Comparison of ENCODE assay signal across 8 mouse cellular contexts in the genomic region with DNA sequence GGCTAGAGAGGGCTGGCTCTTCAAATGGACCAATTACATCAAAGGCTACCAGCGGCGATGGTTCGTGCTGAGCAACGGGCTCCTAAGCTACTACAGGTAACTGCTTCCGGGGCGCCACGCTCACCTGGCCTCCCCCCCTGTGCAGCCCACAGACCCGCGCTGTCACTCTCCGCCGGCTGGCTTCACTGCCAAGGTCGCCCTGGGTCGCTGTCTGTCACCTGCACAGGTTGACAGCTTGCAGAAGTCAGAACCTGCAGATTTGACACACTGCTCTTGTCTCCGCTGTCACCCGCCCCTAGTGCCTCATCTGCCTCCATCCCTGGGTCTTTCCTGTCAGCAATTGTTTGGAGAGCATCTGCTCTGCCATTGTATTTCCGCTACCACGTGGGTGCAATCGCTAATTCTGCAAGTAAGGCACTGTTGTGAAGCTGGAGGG. TPM values are rescaled to one million over a fixed set of nuclear protein-coding genes. Genes with fewer than 3 reads are reported as not detected.
DNase-seq lines count a peak whose midpoint lies in the region; ATAC-seq and TF ChIP-seq lines count a peak whose summit lies in the region.

No protein-coding gene starts in this region.

- H3K9ac ChIP-seq in ES-E14 (ENCODE audit: insufficient read depth, low read depth, low read length, poor library complexity, severe bottlenecking): peak overlapping the region; percentile 81
- H3K9ac ChIP-seq in forebrain, embryonic 16.5 days (replicated peaks; ENCODE audit: low read depth, low read length): peak overlapping the region; percentile 88
- peak overlapping the region; percentile 84 for H3K9ac ChIP-seq in hindbrain, embryonic 12.5 days
- H3K9ac ChIP-seq in lung, postnatal 0 days (replicated peaks; ENCODE audit: low read depth): peak overlapping the region; percentile 77

- no peak for TF ChIP-seq CTCF in lung, postnatal 0 days (IDR thresholded peaks at IDR 0.05)

- H3K9me3 ChIP-seq in ES-E14 (ENCODE audit: control insufficient read depth, insufficient read depth, low read depth, low read length): no peaks in the 10 kb centered on the region
- no peaks in the 10 kb centered on the region for H3K9me3 ChIP-seq in forebrain, embryonic 16.5 days (ENCODE audit: control insufficient read depth, low read length)
- H3K9me3 ChIP-seq in hindbrain, embryonic 12.5 days (replicated peaks): no peaks in the 10 kb centered on the region
- no peaks in the 10 kb centered on the region for H3K9me3 ChIP-seq in lung, postnatal 0 days (ENCODE audit: low read length)

- no peak for TF ChIP-seq EP300 in lung, postnatal 0 days (IDR thresholded peaks at IDR 0.05)

- H3K4me3 ChIP-seq in ES-E14 (ENCODE audit: insufficient read depth in 1 of 2, low read depth in 1 of 2, low read length in 2 of 2, poor library complexity in 1 of 2, severe bottlenecking in 1 of 2): peak overlapping the region; percentile 81 to 82
- peak overlapping the region; percentile 66 for H3K4me3 ChIP-seq in forebrain, embryonic 16.5 days (replicated peaks; ENCODE audit: low read length)
- H3K4me3 ChIP-seq in hindbrain, embryonic 12.5 days: peak overlapping the region; percentile 85
- peak overlapping the region; percentile 73 for H3K4me3 ChIP-seq in lung, postnatal 0 days (ENCODE audit: low read depth, low read length)

- in situ Hi-C loops in ES-E14 (cut with MboI; ENCODE audit: low sequenced_read_pairs in 2 of 2, unreplicated experiment in 2 of 2): no loop called here

- peaks cover 4% of the 10 kb centered on the region for H3K36me3 ChIP-seq in ES-E14 (ENCODE audit: control insufficient read depth, insufficient read depth, low read length, poor library complexity, severe bottlenecking)
- H3K36me3 ChIP-seq in forebrain, embryonic 16.5 days (ENCODE audit: control insufficient read depth, insufficient read depth): peaks cover 5% of the 10 kb centered on the region; the same call in 1 of the 2 replicates
- H3K36me3 ChIP-seq in hindbrain, embryonic 12.5 days: peaks cover 16% of the 10 kb centered on the region
- H3K36me3 ChIP-seq in lung, postnatal 0 days (ENCODE audit: insufficient read depth, low read length): peaks cover 7% of the 10 kb centered on the region; the same call in 1 of the 2 replicates

- 0 out of 2 replicates have a peak, but pooled peaks cover 2% of the 10 kb centered on the region for H3K27me3 ChIP-seq in forebrain, embryonic 16.5 days (replicated peaks; ENCODE audit: control insufficient read depth, insufficient read depth, low read length)
- no peaks in the 10 kb centered on the region for H3K27me3 ChIP-seq in hindbrain, embryonic 12.5 days
- H3K27me3 ChIP-seq in lung, postnatal 0 days (replicated peaks; ENCODE audit: insufficient read depth, low read length): no peaks in the 10 kb centered on the region

- peak overlapping the region; percentile 89 for H3K4me2 ChIP-seq in forebrain, embryonic 16.5 days (ENCODE audit: low read length)
- peak overlapping the region; percentile 83 for H3K4me2 ChIP-seq in hindbrain, embryonic 12.5 days (replicated peaks)
- H3K4me2 ChIP-seq in lung, postnatal 0 days (replicated peaks; ENCODE audit: low read depth, low read length): peak overlapping the region; percentile 94

- peak; percentile 19 for DNase-seq in ES-E14 (ENCODE audit: low read depth, low spot score)
- DNase-seq in layer of hippocampus, postnatal 14 days (ENCODE audit: low spot score in 2 of 2): peak; percentile 54 to 59
- peak; percentile 68 for DNase-seq in lung, postnatal 0 days (ENCODE audit: low spot score)
- peak; percentile 68 for DNase-seq in retina, postnatal 1 day
- DNase-seq in thymus, postnatal 36 days: peak; percentile 45 to 67

- H3K4me1 ChIP-seq in ES-E14 (ENCODE audit: control insufficient read depth in 2 of 2, insufficient read depth in 2 of 2, low read length in 2 of 2, poor library complexity in 1 of 2): peaks cover 0 to 4% of the 10 kb centered on the region in 2 experiments; a peak in 2 of 4 replicates
- peaks cover 19% of the 10 kb centered on the region for H3K4me1 ChIP-seq in forebrain, embryonic 16.5 days (replicated peaks; ENCODE audit: control insufficient read depth, insufficient read depth, low read length)
- peaks cover 24% of the 10 kb centered on the region for H3K4me1 ChIP-seq in hindbrain, embryonic 12.5 days
- peaks cover 11% of the 10 kb centered on the region; the same call in 1 of the 2 replicates for H3K4me1 ChIP-seq in lung, postnatal 0 days (ENCODE audit: insufficient read depth, low read depth, low read length)

- no peak overlapping the region for H3K27ac ChIP-seq in ES-E14 (ENCODE audit: insufficient read depth, low read depth, low read length, poor library complexity, severe bottlenecking)
- H3K27ac ChIP-seq in forebrain, embryonic 16.5 days (ENCODE audit: low read length): peak overlapping the region; percentile 87
- peak overlapping the region; percentile 86 for H3K27ac ChIP-seq in hindbrain, embryonic 12.5 days
- H3K27ac ChIP-seq in lung, postnatal 0 days (ENCODE audit: low read length): peak overlapping the region; percentile 91

- peak; percentile 5; the same call in 1 of the 2 replicates for ATAC-seq in cerebellum, adult (ENCODE audit: insufficient number of reproducible peaks, low FRiP score, low TSS enrichment)
- ATAC-seq in forebrain, embryonic 16.5 days: no peak
- ATAC-seq in hindbrain, embryonic 12.5 days (ENCODE audit: low FRiP score): no peak
- no peak for ATAC-seq in lung, postnatal 0 days

- 0% methylated on average over 18 of the region's 18 CpGs for WGBS in forebrain, embryonic 16.5 days
- WGBS in hindbrain, embryonic 12.5 days: 1% methylated on average over 18 of the region's 18 CpGs
- 0% methylated on average over 15 of the region's 18 CpGs for WGBS in lung, postnatal 0 days

TF ChIP-seq in ES-E14, 5 proteins besides CTCF, POLR2A, EP300 and RAD21:
- TF ChIP-seq MAFK (IDR thresholded peaks at IDR 0.05; ENCODE audit: insufficient read depth, low read depth, low read length) (no peak), ZC3H11A (IDR thresholded peaks at IDR 0.05; ENCODE audit: borderline replicate concordance, low read depth, low read length) (no peak), CHD2 (IDR thresholded peaks at IDR 0.05; ENCODE audit: low read depth, low read length) (no peak), ZNF384 (IDR thresholded peaks at IDR 0.05; ENCODE audit: low read depth, low read length) (no peak), HCFC1 (IDR thresholded peaks at IDR 0.05; ENCODE audit: borderline replicate concordance, insufficient read depth, low read length) (no peak)

RNA-seq across cellular contexts. Expression of gene Osbp, which starts 0.5 kb away (rescaled TPM):
- total RNA-seq in ES-E14 (2012; rRNA removed): 15.8 and 18.5 TPM in 2 replicates
- polyA plus RNA-seq in forebrain, embryonic 16.5 days (2015; fragmentation: Nextera tagmentation; extraction: Ambion mirVana): 4.1 and 4.3 TPM in 2 replicates
- polyA plus RNA-seq in hindbrain, embryonic 12.5 days (2016; fragmentation: Nextera tagmentation; extraction: Ambion mirVana): 5.4 and 5.5 TPM in 2 replicates
- 10 to 100 TPM; 54.8 to 56.2 TPM for total RNA-seq in layer of hippocampus, postnatal 14 days (2021)
- 4.6 and 5.2 TPM in 2 replicates for polyA plus RNA-seq in lung, postnatal 0 days (2015; fragmentation: Nextera tagmentation; extraction: Ambion mirVana)

RNA-seq across cellular contexts. Expression of gene Patl1, which starts 54.0 kb away (rescaled TPM):
- 9.8 and 10.7 TPM in 2 replicates for total RNA-seq in ES-E14 (2012; rRNA removed)
- polyA plus RNA-seq in forebrain, embryonic 16.5 days (2015; fragmentation: Nextera tagmentation; extraction: Ambion mirVana): 20.2 and 20.3 TPM in 2 replicates
- 23.9 and 24.0 TPM in 2 replicates for polyA plus RNA-seq in hindbrain, embryonic 12.5 days (2016; fragmentation: Nextera tagmentation; extraction: Ambion mirVana)
- 10 to 100 TPM; 19.1 to 20.2 TPM for total RNA-seq in layer of hippocampus, postnatal 14 days (2021)
- polyA plus RNA-seq in lung, postnatal 0 days (2015; fragmentation: Nextera tagmentation; extraction: Ambion mirVana): 9.2 and 9.4 TPM in 2 replicates
